Mouse (Mus musculus) heart, postnatal 4 days (tissue): ENCODE data around the gene Dscam. TPM values are rescaled to one million over a fixed set of nuclear protein-coding genes. Genes with fewer than 3 reads are reported as not detected.

ENCODE experiments used
- DNase-seq: peaks from one replicate; pipeline ENCODE4 v3.0.0; 2021
- total RNA-seq, 2 experiments: library from RNA; stranded (reverse); gene quantifications; 2 replicates each; pipeline ENCODE4 v1.2.3; 2021

Gene Dscam
- total RNA-seq, 2 experiments from 2014 or later = 0.05 TPM; not detected in 1

DNA sequence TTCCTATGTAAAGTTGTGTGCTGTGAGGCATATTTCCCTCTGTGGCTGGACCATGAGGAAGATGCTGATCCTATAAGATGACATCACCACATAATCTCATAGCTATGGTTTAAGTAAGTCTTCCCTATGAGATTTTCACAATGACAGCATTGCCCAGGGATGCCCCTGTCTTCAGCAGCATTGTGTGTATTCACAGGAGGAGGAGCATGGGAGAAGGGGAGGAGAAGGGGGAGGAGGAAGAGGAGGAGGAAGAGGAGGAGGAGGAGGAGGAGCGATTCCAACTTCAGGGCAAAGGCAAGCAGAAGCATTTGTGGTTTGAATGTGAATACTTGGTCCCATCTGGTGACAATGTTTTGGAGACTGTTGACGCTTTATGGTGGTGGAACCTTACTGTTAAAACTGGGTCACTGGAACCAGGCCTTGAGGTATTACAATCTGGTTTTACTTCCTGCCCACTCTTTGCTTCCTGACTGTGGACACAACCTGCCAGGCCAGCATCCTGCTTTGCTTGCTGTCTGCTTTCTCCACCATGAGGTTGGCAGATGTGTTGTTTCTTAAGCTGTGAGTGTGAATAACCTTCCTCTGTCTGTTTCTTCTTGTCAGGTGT lies 154.2 kb downstream of the Dscam start:
- DNase-seq = no peak

DNA sequence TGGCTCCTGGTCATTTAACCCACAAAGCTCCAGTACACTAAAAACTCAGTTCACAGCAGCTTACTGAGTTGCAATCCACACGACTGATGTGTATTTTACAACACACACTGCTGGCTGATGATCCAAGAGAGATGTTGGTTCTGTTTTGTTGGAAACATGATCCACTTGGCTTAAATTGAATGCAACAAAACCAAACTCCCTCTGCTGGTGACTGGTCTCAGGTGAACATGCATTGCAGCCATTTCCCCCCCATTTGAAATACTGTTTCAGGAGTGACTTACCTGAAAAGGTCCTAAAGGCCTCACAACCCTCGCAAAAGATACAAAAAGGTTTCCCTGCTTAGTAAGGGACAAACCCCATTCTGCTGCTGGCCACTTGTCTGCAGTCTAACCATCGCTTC lies 156.2 kb downstream of the Dscam start:
- no peak for DNase-seq

GRCm38 (mm10) chr16:97009116-97010055 lies 161.2 kb downstream of the Dscam start:
- DNase-seq = no peak

DNA sequence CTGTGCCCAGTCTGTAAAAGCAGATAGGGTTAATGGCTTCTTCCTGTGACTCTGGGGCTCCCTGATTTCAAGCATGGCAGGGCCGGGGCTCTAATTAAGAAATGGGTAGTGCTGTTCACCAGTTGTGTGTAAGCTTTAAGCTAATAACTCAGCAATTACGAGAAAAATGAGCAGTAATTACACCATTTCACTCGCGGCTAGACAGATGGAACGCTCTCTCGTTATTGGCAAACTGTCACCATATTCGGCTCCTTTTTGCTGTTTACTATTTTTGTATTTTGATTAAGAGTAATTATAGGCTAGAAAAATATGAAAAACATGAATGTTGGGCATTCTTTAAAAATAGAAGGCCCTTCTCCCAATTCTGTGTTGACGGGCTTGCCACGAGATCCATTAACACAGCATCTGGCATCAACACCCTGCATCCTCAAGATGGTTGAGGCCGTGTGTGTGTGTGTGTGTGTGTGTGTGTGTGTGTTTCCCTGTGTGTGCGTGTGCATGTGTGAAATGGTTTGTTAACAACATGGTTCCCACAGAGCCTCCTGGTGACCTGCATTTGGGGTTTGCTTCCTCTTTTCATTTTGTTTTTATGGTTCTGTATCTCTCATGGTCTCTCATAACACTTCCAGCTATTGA lies 162.5 kb downstream of the Dscam start:
- DNase-seq = no peak

- DNase-seq = no peak
Observed at GRCm38 (mm10) chr16:97006854-97007182, 163.7 kb downstream of the Dscam start.

- no peak for DNase-seq
Observed at GRCm38 (mm10) chr16:97006041-97006853, 164.3 kb downstream of the Dscam start.

GRCm38 (mm10) chr16:97003965-97004364 lies 166.6 kb downstream of the Dscam start:
- DNase-seq = no peak

DNA sequence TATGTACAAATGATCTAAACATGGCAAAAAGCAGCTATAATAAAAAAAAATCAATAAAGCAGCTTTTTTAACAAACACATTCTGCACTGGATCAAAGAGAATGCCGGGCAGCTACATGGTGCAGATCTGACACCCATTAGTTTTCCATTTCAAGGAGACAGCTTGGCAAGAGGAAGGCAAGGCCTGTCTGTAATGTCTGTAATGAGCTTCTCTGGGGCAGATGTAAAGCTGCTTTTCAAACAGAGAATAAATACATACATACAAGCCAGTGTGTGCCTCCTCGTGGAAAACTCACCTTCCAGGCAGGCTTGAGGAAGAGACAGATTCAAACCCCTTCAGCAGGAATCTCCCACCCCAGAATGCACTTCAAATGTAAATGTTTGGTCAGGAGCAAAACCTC lies 167.7 kb downstream of the Dscam start:
- DNase-seq = no peak

DNA sequence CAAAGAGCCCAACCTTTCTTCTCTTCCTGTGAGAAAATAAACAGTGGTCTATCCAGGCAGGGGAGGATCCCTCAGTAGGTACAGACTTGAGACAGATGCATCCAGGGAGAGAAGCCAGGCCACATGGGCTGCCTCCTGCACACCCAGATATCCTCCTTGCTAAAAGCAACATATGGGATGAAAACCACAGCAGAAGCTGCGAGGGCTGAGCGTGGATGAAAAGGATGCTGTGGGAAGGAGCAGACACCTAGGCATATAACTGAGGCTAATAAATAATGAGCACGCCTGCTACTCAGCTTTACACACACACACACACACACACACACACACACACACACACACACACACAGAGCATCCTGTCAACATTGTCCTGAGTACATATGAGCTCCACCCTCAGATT lies 168.4 kb downstream of the Dscam start:
- DNase-seq = no peak

- peak; percentile 70 for DNase-seq
Observed at GRCm38 (mm10) chr16:96996854-96997253, 173.7 kb downstream of the Dscam start.

GRCm38 (mm10) chr16:96995858-96996257 lies 174.7 kb downstream of the Dscam start:
- DNase-seq = no peak

DNA sequence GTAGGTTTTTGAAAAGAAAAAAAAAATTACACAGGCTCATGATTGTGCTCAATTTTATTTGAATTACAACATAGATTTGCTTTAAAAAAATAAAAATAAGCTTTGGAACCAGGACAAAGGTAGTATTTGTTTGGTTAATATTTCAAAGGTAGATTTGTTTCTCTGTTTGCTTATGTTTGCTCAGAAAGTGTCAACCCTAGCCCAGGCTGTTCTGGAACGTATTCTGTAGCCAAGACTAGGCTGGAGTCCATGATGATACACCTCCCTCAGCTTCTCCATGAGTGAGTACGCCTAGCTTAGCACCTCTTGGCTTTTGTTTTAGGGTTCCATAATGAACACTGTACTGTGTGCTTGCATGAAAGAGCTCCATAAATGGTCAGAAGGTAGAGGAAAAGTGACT lies 183.2 kb downstream of the Dscam start:
- DNase-seq = no peak

DNA sequence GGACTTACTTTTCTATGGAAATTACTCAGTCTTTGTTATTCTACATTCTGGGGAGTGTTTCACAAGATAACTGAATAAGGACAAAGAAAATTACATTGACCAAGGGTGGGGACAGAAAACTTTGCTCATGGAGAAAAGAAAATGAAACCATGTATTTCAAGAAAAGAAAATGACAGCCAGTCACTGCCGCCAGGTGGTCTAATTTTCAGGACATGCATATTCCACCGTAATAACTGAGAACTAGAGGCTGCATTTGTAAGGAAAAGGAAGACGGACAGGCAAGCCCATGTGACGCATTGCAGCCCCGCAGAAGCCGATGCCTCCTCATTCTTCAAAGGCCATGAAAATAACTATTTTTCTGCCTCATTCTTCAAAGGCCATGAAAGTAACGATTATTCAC lies 197.3 kb downstream of the Dscam start:
- no peak for DNase-seq

- DNase-seq = no peak
Observed at GRCm38 (mm10) chr16:96971768-96972167, 198.8 kb downstream of the Dscam start.

- DNase-seq = no peak
Observed at GRCm38 (mm10) chr16:96970412-96970811, 200.1 kb downstream of the Dscam start.

GRCm38 (mm10) chr16:96969643-96970042 lies 200.9 kb downstream of the Dscam start:
- DNase-seq = no peak

DNA sequence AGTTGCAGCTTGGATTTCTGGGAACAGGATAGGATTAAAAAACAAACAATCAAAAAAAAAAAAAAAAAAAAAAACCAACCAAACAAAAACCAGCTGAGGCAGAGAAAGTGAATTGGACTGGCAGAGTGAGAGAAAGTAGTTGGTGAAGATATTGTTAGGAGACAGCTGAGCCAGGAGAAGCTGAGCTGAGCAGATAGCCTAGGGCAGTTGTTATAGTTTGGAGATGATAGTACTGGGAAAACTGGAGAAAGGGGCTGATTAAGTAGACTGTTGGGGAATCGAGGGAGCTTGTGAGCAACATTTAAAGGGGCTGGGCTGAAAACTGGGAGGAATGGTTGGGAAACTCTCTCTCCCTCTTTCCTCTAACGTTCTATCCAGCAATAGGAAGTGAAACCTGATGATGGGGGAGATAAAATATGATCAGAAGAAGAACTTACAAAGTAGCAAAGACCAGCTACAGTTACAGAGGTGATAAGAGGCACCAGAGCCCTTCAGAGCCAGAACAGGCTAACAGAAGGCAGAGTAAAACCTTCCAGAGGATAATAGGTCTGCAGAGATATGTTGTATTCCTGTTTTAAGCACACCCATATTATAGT lies 201.6 kb downstream of the Dscam start:
- no peak for DNase-seq

DNA sequence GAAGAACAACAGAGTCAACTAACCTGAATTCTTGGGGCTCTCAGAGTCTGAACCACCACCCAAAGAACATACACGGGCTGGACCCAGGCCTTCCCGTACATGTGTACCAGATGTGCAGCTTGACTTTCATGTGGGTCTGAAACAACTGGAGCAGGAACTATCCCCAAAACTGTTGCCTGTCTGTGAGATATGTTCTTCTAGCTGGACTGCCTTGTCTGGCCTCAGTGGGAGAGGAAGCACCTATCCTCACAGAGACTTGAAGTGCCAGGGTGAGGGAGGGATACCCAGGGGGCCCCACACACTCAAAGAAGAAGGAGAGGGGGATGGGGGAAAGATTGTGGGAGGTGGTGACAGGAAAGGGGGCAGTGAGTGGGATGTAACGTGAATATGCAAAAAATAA lies 210.9 kb downstream of the Dscam start:
- DNase-seq = no peak

GRCm38 (mm10) chr16:96945468-96946302 lies 224.9 kb downstream of the Dscam start:
- DNase-seq = no peak

DNA sequence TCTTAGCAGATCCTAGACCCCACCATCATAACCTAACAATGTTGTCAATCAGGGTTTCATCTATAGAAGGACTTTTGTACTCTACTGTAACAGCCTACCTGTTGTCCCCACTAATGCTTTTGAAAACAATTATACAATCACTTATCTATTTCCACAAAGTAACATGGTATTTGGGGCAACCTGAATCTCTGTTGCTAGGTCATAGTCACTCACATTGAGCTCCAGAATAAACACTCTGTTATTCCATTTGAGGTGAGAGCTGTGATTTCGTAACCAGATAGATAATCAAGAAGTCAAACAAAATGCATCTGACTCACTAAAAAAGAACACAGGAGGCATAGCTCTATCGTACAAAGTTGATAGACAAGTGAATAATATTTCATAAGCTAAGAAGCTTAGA lies 226.9 kb downstream of the Dscam start:
- DNase-seq = no peak

DNA sequence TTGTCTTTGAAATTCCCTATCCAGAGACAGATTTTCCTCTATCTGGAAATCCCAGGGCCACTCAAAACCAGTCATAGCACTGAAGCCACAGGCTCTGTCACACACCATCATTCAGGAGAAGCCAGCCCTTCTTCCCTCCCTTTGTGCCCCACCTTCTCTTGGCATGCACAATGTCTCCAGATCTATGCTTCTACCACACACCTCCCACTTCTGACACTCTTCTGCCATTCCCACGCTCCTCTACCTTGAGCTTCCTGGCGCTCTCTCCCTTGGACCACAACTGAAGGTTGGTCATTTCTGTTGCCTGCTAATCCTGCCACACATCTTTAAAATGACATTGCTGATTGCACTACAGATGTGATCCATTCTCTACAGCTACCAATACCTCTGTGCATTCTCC lies 235.8 kb downstream of the Dscam start:
- no peak for DNase-seq
